10 mouse cellular contexts compared by ENCODE assay signal in the genomic region with DNA sequence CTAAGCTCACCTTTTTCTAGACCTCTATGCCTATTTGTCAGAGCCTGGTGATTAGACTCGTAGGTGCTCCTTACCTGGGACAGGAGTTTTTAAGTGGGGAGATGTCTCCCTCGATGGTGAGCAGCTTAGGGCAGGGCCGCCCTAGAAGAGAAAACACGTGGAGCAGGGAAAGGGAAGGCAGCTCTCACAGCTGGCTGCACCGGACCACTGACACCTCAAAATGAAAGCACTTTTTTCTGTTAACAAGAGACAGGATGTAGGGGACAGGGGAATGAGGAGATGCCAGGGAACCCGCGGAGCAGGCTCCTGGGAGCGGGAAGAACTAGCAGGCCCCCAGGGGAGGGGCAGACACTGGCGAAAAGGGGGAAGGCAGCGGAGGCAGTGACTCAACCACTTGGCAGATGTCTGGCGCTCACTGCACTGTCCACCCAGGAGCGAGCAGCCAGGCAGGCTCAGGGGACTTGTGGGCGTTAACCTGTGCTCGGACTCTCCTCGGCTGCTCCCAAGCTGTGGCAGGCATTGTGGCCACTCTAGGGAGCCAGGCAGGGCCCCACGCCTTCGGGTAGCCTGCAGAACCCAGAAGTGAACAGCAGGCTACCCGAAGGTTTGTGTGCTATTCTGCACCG. TPM values are rescaled to one million over a fixed set of nuclear protein-coding genes. Genes with fewer than 3 reads are reported as not detected.
A peak's percentile ranks its signal among the peaks of the same experiment; 100 is the strongest.
DNase-seq lines count a peak whose midpoint lies in the region; ATAC-seq lines count a peak whose summit lies in the region.
"Had no signal": no experiment of that assay in that cellular context is flagged by ENCODE, and none has a peak within 500 bp of the region (broad histone marks: within the 10 kb centered on the region; RNA-seq: fewer than 3 reads in every experiment).

No protein-coding gene starts in this region.

- H3K27me3 ChIP-seq in heart, embryonic 11.5 days (ENCODE audit: control insufficient read depth, insufficient read depth, low read length), result no peaks in the 10 kb centered on the region

- intact Hi-C loops in left cerebral cortex, postnatal 14 days (cut with DNase I), result no loop called here

- WGBS in heart, embryonic 11.5 days (ENCODE audit: insufficient replicate concordance), result 55% methylated on average over 17 of the region's 19 CpGs

- no peak overlapping the region for H3K27ac ChIP-seq in heart, embryonic 11.5 days (ENCODE audit: low read depth, low read length)

- H3K4me1 ChIP-seq in heart, embryonic 11.5 days (ENCODE audit: control insufficient read depth, insufficient read depth, low read length), result no peaks in the 10 kb centered on the region

- ATAC-seq in heart, embryonic 11.5 days (replicated peaks; ENCODE audit: insufficient number of reproducible peaks, low FRiP score, low TSS enrichment), result no peak
- ATAC-seq in frontal cortex, adult (ENCODE audit: low TSS enrichment), result no peak

- H3K9me3 ChIP-seq in heart, embryonic 11.5 days (replicated peaks; ENCODE audit: control insufficient read depth, low read length), result no peaks in the 10 kb centered on the region

- peak overlapping the region; percentile 47 for H3K4me2 ChIP-seq in heart, embryonic 11.5 days

- H3K4me3 ChIP-seq in heart, embryonic 11.5 days (ENCODE audit: low read depth, low read length), result peak overlapping the region; percentile 5; the same call in 1 of the 2 replicates
- H3K4me3 ChIP-seq: erythroblast, embryonic 14.5 days had no signal

- DNase-seq in urinary bladder, postnatal 14 days (ENCODE audit: low spot score), result peak; percentile 24
- no peak for DNase-seq in urinary bladder, postnatal 4 days (ENCODE audit: low spot score in 2 of 2)
- DNase-seq in liver, result peak; percentile 3
- no peak for DNase-seq in left cerebral cortex, postnatal 14 days (ENCODE audit: low spot score in 2 of 2)
- DNase-seq in cerebellum, postnatal 36 days, result no peak
- no peak for DNase-seq in retina, embryonic 14.5 days (ENCODE audit: low spot score)
- DNase-seq: thymus, postnatal 4 days had no signal

- no peak overlapping the region for H3K9ac ChIP-seq in heart, embryonic 11.5 days (ENCODE audit: low read depth, low read length)

- no peaks in the 10 kb centered on the region for H3K36me3 ChIP-seq in heart, embryonic 11.5 days (ENCODE audit: control insufficient read depth, insufficient read depth, low read length)

RNA-seq across cellular contexts. Expression of gene Gm4907, which starts 58.8 kb away (rescaled TPM):
- polyA plus RNA-seq in heart, embryonic 11.5 days (2014; fragmentation: Nextera tagmentation; extraction: Ambion mirVana), result not detected in 2 replicates
- not detected for total RNA-seq in left cerebral cortex, postnatal 14 days (2021)
- polyA plus RNA-seq: erythroblast, embryonic 14.5 days had no signal

Comparison
In these comparisons a context has a peak if more than half of its experiments do, and no peak if none do; other contexts are left out.
1. DNase-seq: peak in urinary bladder, postnatal 14 days (single experiment) and liver (single experiment); none in urinary bladder, postnatal 4 days (0 of 2), left cerebral cortex, postnatal 14 days (0 of 2), cerebellum, postnatal 36 days (0 of 2) and retina, embryonic 14.5 days (single experiment).